ENCODE assay signal across 16 mouse cellular contexts in genomic region chr17:56131136-56131535, GRCm38 (mm10). TPM values are rescaled to one million over a fixed set of nuclear protein-coding genes. Genes with fewer than 3 reads are reported as not detected.
DNase-seq lines count a peak whose midpoint lies in the region; ATAC-seq and TF ChIP-seq lines count a peak whose summit lies in the region.
"Had no signal": no experiment of that assay in that cellular context is flagged by ENCODE, and none has a peak within 500 bp of the region (broad histone marks: within the 10 kb centered on the region; RNA-seq: fewer than 3 reads in every experiment).

No protein-coding gene starts in this region.

- TF ChIP-seq CTCF in E14TG2a.4 (conservative IDR thresholded peaks at IDR 0.05; ENCODE audit: low read length) (no peak), ES-Bruce4 (IDR thresholded peaks at IDR 0.05; ENCODE audit: low read depth, low read length) (no peak)

- ATAC-seq in forebrain, embryonic 14.5 days: no peak
- ATAC-seq: activated CD4-positive, CD25-positive, alpha-beta regulatory T cell, adult 4 months; Patski had no signal

- no peak for TF ChIP-seq POLR2A in ES-Bruce4 (IDR thresholded peaks at IDR 0.05; ENCODE audit: insufficient read depth, low read length)

- DNase-seq in cerebellum, adult 11-12 months: peak; percentile 24
- DNase-seq in cerebellum, postnatal 14 days: no peak
- DNase-seq in R1 (ENCODE audit: low read depth, low spot score): peak; percentile 47
- no peak for DNase-seq in layer of hippocampus, adult 18-20 months (ENCODE audit: low spot score in 2 of 2)
- no peak for DNase-seq in forebrain, embryonic 14.5 days (ENCODE audit: low spot score)
- DNase-seq in right cerebral cortex, postnatal 4 days: no peak

- no peak overlapping the region for H3K9ac ChIP-seq in ES-Bruce4 (ENCODE audit: low read depth, poor library complexity, severe bottlenecking)
- no peak overlapping the region for H3K9ac ChIP-seq in forebrain, embryonic 14.5 days (ENCODE audit: low read length)
- H3K9ac ChIP-seq: embryonic facial prominence, embryonic 12.5 days; forebrain, embryonic 13.5 days had no signal

- peaks cover 56% of the 10 kb centered on the region for H3K4me1 ChIP-seq in E14TG2a.4 (replicated peaks; ENCODE audit: low read depth, low read length)
- H3K4me1 ChIP-seq in ES-Bruce4 (ENCODE audit: control insufficient read depth, insufficient read depth, low read length): no peaks in the 10 kb centered on the region
- H3K4me1 ChIP-seq in forebrain, embryonic 14.5 days (ENCODE audit: control insufficient read depth, insufficient read depth, low read length): 0 out of 2 replicates have a peak, but pooled peaks cover 7% of the 10 kb centered on the region

- H3K4me3 ChIP-seq in E14TG2a.4 (replicated peaks; ENCODE audit: low read length) (peak overlapping the region; percentile 5; the same call in 1 of the 2 replicates), ES-Bruce4 (ENCODE audit: low read depth, low read length) (no peak overlapping the region)
- no peak overlapping the region for H3K4me3 ChIP-seq in forebrain, embryonic 14.5 days (ENCODE audit: low read depth, low read length)
- H3K4me3 ChIP-seq: embryonic facial prominence, embryonic 10.5 days; embryonic facial prominence, embryonic 12.5 days; forebrain, embryonic 13.5 days; gastrocnemius, adult 2 months had no signal

- H3K4me2 ChIP-seq in forebrain, embryonic 14.5 days (ENCODE audit: low read length): no peak overlapping the region
- H3K4me2 ChIP-seq: embryonic facial prominence, embryonic 12.5 days; forebrain, embryonic 13.5 days had no signal

- H3K36me3 ChIP-seq in E14TG2a.4 (ENCODE audit: insufficient read depth, low read length) (no peaks in the 10 kb centered on the region), ES-Bruce4 (ENCODE audit: control insufficient read depth, insufficient read depth, low read length, poor library complexity, severe bottlenecking) (no peaks in the 10 kb centered on the region)
- peaks cover 23% of the 10 kb centered on the region for H3K36me3 ChIP-seq in forebrain, embryonic 14.5 days (ENCODE audit: control insufficient read depth, insufficient read depth, low read length)
- H3K36me3 ChIP-seq: embryonic facial prominence, embryonic 12.5 days had no signal

- WGBS in forebrain, embryonic 14.5 days: 91% methylated on average over 10 of the region's 10 CpGs

- H3K27me3 ChIP-seq in E14TG2a.4 (ENCODE audit: insufficient read depth, low read length) (peaks cover 26% of the 10 kb centered on the region), ES-Bruce4 (ENCODE audit: control insufficient read depth, insufficient read depth, low read length, poor library complexity, severe bottlenecking) (no peaks in the 10 kb centered on the region)
- no peaks in the 10 kb centered on the region for H3K27me3 ChIP-seq in forebrain, embryonic 14.5 days (replicated peaks; ENCODE audit: control insufficient read depth, insufficient read depth, low read length)

- H3K9me3 ChIP-seq in E14TG2a.4 (ENCODE audit: low read length) (no peaks in the 10 kb centered on the region), ES-Bruce4 (replicated peaks; ENCODE audit: control insufficient read depth, insufficient read depth, low read length, poor library complexity, severe bottlenecking) (no peaks in the 10 kb centered on the region)
- no peaks in the 10 kb centered on the region for H3K9me3 ChIP-seq in forebrain, embryonic 14.5 days (replicated peaks; ENCODE audit: control insufficient read depth, low read length)
- H3K9me3 ChIP-seq: embryonic facial prominence, embryonic 12.5 days; forebrain, embryonic 13.5 days; G1E had no signal

- no peak overlapping the region for H3K27ac ChIP-seq in ES-Bruce4 (ENCODE audit: insufficient read depth, low read length)
- H3K27ac ChIP-seq in forebrain, embryonic 14.5 days (ENCODE audit: low read depth, low read length): no peak overlapping the region
- H3K27ac ChIP-seq: embryonic facial prominence, embryonic 10.5 days; embryonic facial prominence, embryonic 12.5 days; forebrain, embryonic 13.5 days; gastrocnemius, adult 2 months had no signal

- TF ChIP-seq EP300 in ES-Bruce4 (IDR thresholded peaks at IDR 0.05; ENCODE audit: insufficient read depth, low read depth, low read length): 0 out of 2 replicates have a peak, but pooled peaks have one; percentile 16

RNA-seq across cellular contexts. Expression of gene Sema6b, which starts 9.0 kb away (rescaled TPM):
- 2.1 and 2.5 TPM in 2 replicates for polyA plus RNA-seq in ES-Bruce4 (2011; ENCODE audit: insufficient read depth, insufficient read length, low read depth, missing spikeins)
- total RNA-seq in layer of hippocampus, adult 18-20 months (2021): 100 to 1,000 TPM; 128 to 130 TPM
- polyA plus RNA-seq in forebrain, embryonic 14.5 days (2014; fragmentation: Nextera tagmentation; extraction: Ambion mirVana): 9.4 and 12.1 TPM in 2 replicates
- polyA plus RNA-seq: activated CD4-positive, CD25-positive, alpha-beta regulatory T cell, adult 4 months had no signal

RNA-seq across cellular contexts. Expression of gene Lrg1, which starts 9.3 kb away (rescaled TPM):
- polyA plus RNA-seq in ES-Bruce4 (2011; ENCODE audit: insufficient read depth, insufficient read length, low read depth, missing spikeins): not detected in 2 replicates
- total RNA-seq in layer of hippocampus, adult 18-20 months (2021): 1 to 10 TPM in 1 of 2 experiments, under 1 TPM in 1; 0.61 to 1.0 TPM
- polyA plus RNA-seq in forebrain, embryonic 14.5 days (2014; fragmentation: Nextera tagmentation; extraction: Ambion mirVana): not detected in 2 replicates
- total RNA-seq: G1E had no signal
- polyA plus RNA-seq: forebrain, embryonic 13.5 days; forebrain, embryonic 16.5 days; G1E had no signal

RNA-seq across cellular contexts. Expression of gene Plin5, which starts 13.7 kb away (rescaled TPM):
- 0.90 and 1.0 TPM in 2 replicates for polyA plus RNA-seq in ES-Bruce4 (2011; ENCODE audit: insufficient read depth, insufficient read length, low read depth, missing spikeins)
- 1 to 10 TPM in 1 of 2 experiments, under 1 TPM in 1; 0.67 to 1.1 TPM for total RNA-seq in layer of hippocampus, adult 18-20 months (2021)
- polyA plus RNA-seq in forebrain, embryonic 14.5 days (2014; fragmentation: Nextera tagmentation; extraction: Ambion mirVana): 0.42 and 0.67 TPM in 2 replicates
- total RNA-seq: G1E had no signal
- polyA plus RNA-seq: activated CD4-positive, CD25-positive, alpha-beta regulatory T cell, adult 4 months; G1E had no signal

RNA-seq across cellular contexts. Expression of gene Plin4, which starts 21.5 kb away (rescaled TPM):
- 0.21 and 0.35 TPM in 2 replicates for polyA plus RNA-seq in ES-Bruce4 (2011; ENCODE audit: insufficient read depth, insufficient read length, low read depth, missing spikeins)
- total RNA-seq in layer of hippocampus, adult 18-20 months (2021): 10 to 100 TPM; 16.3 to 16.9 TPM
- 0.04 and 0.07 TPM in 2 replicates for polyA plus RNA-seq in forebrain, embryonic 14.5 days (2014; fragmentation: Nextera tagmentation; extraction: Ambion mirVana)
- polyA plus RNA-seq: G1E had no signal

RNA-seq across cellular contexts. Expression of gene Tnfaip8l1, which starts 31.1 kb away (rescaled TPM):
- polyA plus RNA-seq in ES-Bruce4 (2011; ENCODE audit: insufficient read depth, insufficient read length, low read depth, missing spikeins): 1.8 and 2.5 TPM in 2 replicates
- total RNA-seq in layer of hippocampus, adult 18-20 months (2021): 1 to 10 TPM; 4.6 to 6.1 TPM
- polyA plus RNA-seq in forebrain, embryonic 14.5 days (2014; fragmentation: Nextera tagmentation; extraction: Ambion mirVana): 9.7 and 10.9 TPM in 2 replicates

Comparison
In these comparisons a context has a peak if more than half of its experiments do, and no peak if none do; other contexts are left out.
1. DNase-seq: peak in cerebellum, adult 11-12 months (single experiment) and R1 (single experiment); none in cerebellum, postnatal 14 days (0 of 2), layer of hippocampus, adult 18-20 months (0 of 2), forebrain, embryonic 14.5 days (single experiment) and right cerebral cortex, postnatal 4 days (single experiment).